Mouse (Mus musculus) neural tube, embryonic 14.5 days (tissue): ENCODE data around the gene Gsdma3. TPM values are rescaled to one million over a fixed set of nuclear protein-coding genes. Genes with fewer than 3 reads are reported as not detected.
A peak's percentile ranks its signal among the peaks of the same experiment; 100 is the strongest.

Experiments
- ATAC-seq: fragments of 200-750 bp; cut with Nextera tagmentation; 2 replicates; pipeline ENCODE4 v1.8.0; 2017; ENCODE audit warnings: low read depth, mild to moderate bottlenecking, moderate TSS enrichment, moderate library complexity
- H3K27ac ChIP-seq: fragments of 300-500 bp; sonication (generic); 2 replicates; pipeline ENCODE4 v1.5.1; 2014; ENCODE audit warnings: low read depth, mild to moderate bottlenecking, control low read depth, low read length, moderate library complexity, mixed read lengths
- H3K27me3 ChIP-seq: fragments of 300-500 bp; sonication (generic); 2 replicates; pipeline ENCODE4 v1.6.1; 2014; ENCODE audit warnings: low read length; ENCODE audit not compliant: control insufficient read depth, insufficient read depth
- H3K36me3 ChIP-seq: fragments of 300-500 bp; sonication (generic); 2 replicates; pipeline ENCODE4 v1.6.1; 2014; ENCODE audit warnings: low read length, mixed read lengths; ENCODE audit not compliant: control insufficient read depth, insufficient read depth
- H3K4me1 ChIP-seq: fragments of 300-500 bp; sonication (generic); 2 replicates; pipeline ENCODE4 v1.6.1; 2014; ENCODE audit warnings: low read length; ENCODE audit not compliant: control insufficient read depth, insufficient read depth
- H3K4me2 ChIP-seq: fragments of 300-500 bp; sonication (generic); 2 replicates; pipeline ENCODE4 v1.6.1; 2014; ENCODE audit warnings: mild to moderate bottlenecking, low read depth, low read length, control low read depth
- H3K4me3 ChIP-seq: fragments of 300-500 bp; sonication (generic); 2 replicates; pipeline ENCODE4 v1.5.1; 2014; ENCODE audit warnings: low read depth, low read length, control low read depth, mixed read lengths
- H3K9ac ChIP-seq: fragments of 300-500 bp; sonication (generic); replicated peaks from 2 replicates; pipeline ENCODE4 v1.6.1; 2014; ENCODE audit warnings: low read depth, mild to moderate bottlenecking, control low read depth, low read length, mixed read lengths
- H3K9me3 ChIP-seq: fragments of 300-500 bp; sonication (generic); 2 replicates; pipeline ENCODE4 v1.6.1; 2016; ENCODE audit warnings: low read length; ENCODE audit not compliant: control insufficient read depth
- WGBS: fragments of 180-500 bp; shearing (Covaris S2); extraction: QIAGEN DNeasy Blood & Tissue Kit; methylation state at CpG from one replicate; pipeline ENCODE4 v1.1.7; 2014; 5-methylcytosine and 5-hydroxymethylcytosine counted together
- polyA plus RNA-seq: library from polyadenylated mRNA; unstranded; fragments of >200 nt; fragmentation: Nextera tagmentation; extraction: Ambion mirVana; gene quantifications from 2 replicates; pipeline ENCODE4 v1.2.1, GENCODE M21; 2014

Gene Gsdma3
- polyA plus RNA-seq, 1 experiment from 2014 or later: not detected

GRCm38 (mm10) chr11:98590548-98591445 is 35.4 kb upstream of the Gsdma3 start:
- no peak overlapping the region for H3K9ac ChIP-seq
- no peak overlapping the region for H3K4me2 ChIP-seq
- no peak overlapping the region for H3K4me3 ChIP-seq
- H3K27ac ChIP-seq: no peak overlapping the region
- no peak for ATAC-seq
- 72% methylated on average over 19 of the region's 19 CpGs for WGBS
- H3K36me3 ChIP-seq: no peaks in the 10 kb centered on the region
- H3K4me1 ChIP-seq: peaks cover 11% of the 10 kb centered on the region
- no peaks in the 10 kb centered on the region; the same call in 1 of the 2 replicates for H3K27me3 ChIP-seq
- no peaks in the 10 kb centered on the region for H3K9me3 ChIP-seq

GRCm38 (mm10) chr11:98595021-98595420 is 31.1 kb upstream of the Gsdma3 start:
- Histone ChIP-seq H3K4me3 (no peak overlapping the region), H3K4me2 (no peak overlapping the region), H3K27me3 (peaks cover 3% of the 10 kb centered on the region), H3K9me3 (no peaks in the 10 kb centered on the region), H3K4me1 (no peaks in the 10 kb centered on the region), H3K27ac (no peak overlapping the region), H3K9ac (no peak overlapping the region), H3K36me3 (no peaks in the 10 kb centered on the region)
- WGBS: 81% methylated on average over 6 of the region's 6 CpGs
- no peak for ATAC-seq

GRCm38 (mm10) chr11:98595473-98595872 is 30.7 kb upstream of the Gsdma3 start:
- H3K4me3 ChIP-seq: no peak overlapping the region
- 74% methylated on average over 10 of the region's 10 CpGs for WGBS
- no peak for ATAC-seq
- no peaks in the 10 kb centered on the region for H3K9me3 ChIP-seq
- H3K9ac ChIP-seq: no peak overlapping the region
- no peaks in the 10 kb centered on the region for H3K4me1 ChIP-seq
- H3K36me3 ChIP-seq: no peaks in the 10 kb centered on the region
- H3K4me2 ChIP-seq: no peak overlapping the region
- peaks cover 3% of the 10 kb centered on the region for H3K27me3 ChIP-seq
- no peak overlapping the region for H3K27ac ChIP-seq

GRCm38 (mm10) chr11:98595955-98596354 is 30.2 kb upstream of the Gsdma3 start:
- peaks cover 3% of the 10 kb centered on the region for H3K27me3 ChIP-seq
- no peak overlapping the region for H3K9ac ChIP-seq
- H3K4me3 ChIP-seq: no peak overlapping the region
- H3K27ac ChIP-seq: no peak overlapping the region
- no peaks in the 10 kb centered on the region for H3K4me1 ChIP-seq
- ATAC-seq: no peak
- H3K4me2 ChIP-seq: no peak overlapping the region
- no peaks in the 10 kb centered on the region for H3K9me3 ChIP-seq
- no peaks in the 10 kb centered on the region for H3K36me3 ChIP-seq
- WGBS: 94% methylated on average over 3 of the region's 3 CpGs

GRCm38 (mm10) chr11:98597363-98597762 is 28.8 kb upstream of the Gsdma3 start:
- Histone ChIP-seq H3K9me3 (no peaks in the 10 kb centered on the region), H3K27me3 (peaks cover 3% of the 10 kb centered on the region), H3K4me2 (no peak overlapping the region), H3K4me1 (no peaks in the 10 kb centered on the region), H3K27ac (no peak overlapping the region), H3K4me3 (no peak overlapping the region), H3K36me3 (no peaks in the 10 kb centered on the region), H3K9ac (no peak overlapping the region)
- no peak for ATAC-seq
- WGBS: 39% methylated on average over 6 of the region's 6 CpGs

- Histone ChIP-seq H3K27me3 (peaks cover 3% of the 10 kb centered on the region), H3K4me1 (no peaks in the 10 kb centered on the region), H3K36me3 (no peaks in the 10 kb centered on the region), H3K9ac (0 out of 2 replicates have a peak within 1 kb of the TSS, but pooled peaks have one; percentile 0), H3K9me3 (no peaks in the 10 kb centered on the region), H3K27ac (no peak within 1 kb of the TSS), H3K4me3 (no peak within 1 kb of the TSS), H3K4me2 (no peak within 1 kb of the TSS)
- ATAC-seq: no peak
- 82% methylated on average over 8 of the region's 8 CpGs for WGBS
Observed at GRCm38 (mm10) chr11:98597991-98598390, 28.2 kb upstream of the Gsdma3 start, which contains the start of gene Lrrc3c. Gene Lrrc3c, plus strand, starts transcription at chr11:98598291.

- no peak for ATAC-seq
- whole genome bisulfite sequencing: 64% methylated on average over 18 of the region's 18 CpGs
- Histone ChIP-seq H3K36me3 (no peaks in the 10 kb centered on the region), H3K27me3 (peaks cover 3% of the 10 kb centered on the region), H3K9me3 (no peaks in the 10 kb centered on the region), H3K27ac (no peak overlapping the region), H3K9ac (0 out of 2 replicates have a peak overlapping the region, but pooled peaks have one; percentile 0), H3K4me3 (no peak overlapping the region), H3K4me1 (no peaks in the 10 kb centered on the region), H3K4me2 (no peak overlapping the region)
Observed at GRCm38 (mm10) chr11:98598851-98599290, 27.3 kb upstream of the Gsdma3 start.

GRCm38 (mm10) chr11:98599291-98599690 is 26.9 kb upstream of the Gsdma3 start:
- H3K27ac ChIP-seq: no peak overlapping the region
- no peak for ATAC-seq
- 43% methylated on average over 18 of the region's 18 CpGs for WGBS
- H3K9ac ChIP-seq: 0 out of 2 replicates have a peak overlapping the region, but pooled peaks have one; percentile 0
- no peaks in the 10 kb centered on the region for H3K9me3 ChIP-seq
- no peak overlapping the region for H3K4me2 ChIP-seq
- peaks cover 3% of the 10 kb centered on the region for H3K27me3 ChIP-seq
- H3K4me1 ChIP-seq: no peaks in the 10 kb centered on the region
- H3K36me3 ChIP-seq: no peaks in the 10 kb centered on the region
- H3K4me3 ChIP-seq: no peak overlapping the region

- H3K9ac ChIP-seq: 0 out of 2 replicates have a peak overlapping the region, but pooled peaks have one; percentile 16
- H3K4me1 ChIP-seq: no peaks in the 10 kb centered on the region
- WGBS: 1% methylated on average over 20 of the region's 20 CpGs
- no peaks in the 10 kb centered on the region for H3K9me3 ChIP-seq
- no peak overlapping the region for H3K4me3 ChIP-seq
- no peaks in the 10 kb centered on the region for H3K36me3 ChIP-seq
- peaks cover 3% of the 10 kb centered on the region; the same call in 1 of the 2 replicates for H3K27me3 ChIP-seq
- no peak for ATAC-seq
- H3K4me2 ChIP-seq: peak overlapping the region; percentile 34; the same call in 1 of the 2 replicates
- no peak overlapping the region for H3K27ac ChIP-seq
Observed at GRCm38 (mm10) chr11:98602090-98602690, 24.0 kb upstream of the Gsdma3 start.
